Mouse (Mus musculus) spleen, postnatal 14 days (tissue): ENCODE measurements around the gene Hdgfl2.
"Not testable (repeated sequence)": the region's sequence is repeated elsewhere in the genome, so short reads cannot be mapped to it uniquely, and the experiment has no call there.

Source experiments
- DNase-seq, 2 experiments: peaks; one replicate each; pipeline ENCODE4 v3.0.0; 2021 to 2022; ENCODE audit warnings: low spot score in 2 of 2

Hdgfl2 gene

GRCm38 (mm10) chr17:56057381-56058120 lies 21.9 kb upstream of the Hdgfl2 start:
- no peak for DNase-seq

GRCm38 (mm10) chr17:56062081-56062480 lies 17.4 kb upstream of the Hdgfl2 start:
- DNase-seq: no peak

- not testable (repeated sequence) for DNase-seq
These were observed 13.7 kb upstream of the Hdgfl2 start for GRCm38 (mm10) chr17:56065715-56066114.

GRCm38 (mm10) chr17:56066451-56066850 lies 13.0 kb upstream of the Hdgfl2 start:
- no peak for DNase-seq

- DNase-seq: no peak
These were observed 10.4 kb upstream of the Hdgfl2 start for GRCm38 (mm10) chr17:56069066-56069465.

- DNase-seq: no peak
These were observed 8.3 kb upstream of the Hdgfl2 start for GRCm38 (mm10) chr17:56071126-56071525.

- no peak for DNase-seq
These were observed 7.2 kb upstream of the Hdgfl2 start for GRCm38 (mm10) chr17:56072243-56072642.

GRCm38 (mm10) chr17:56074097-56074826 lies 5.2 kb upstream of the Hdgfl2 start:
- DNase-seq: peak; percentile 72 to 76

GRCm38 (mm10) chr17:56074827-56075208 lies 4.6 kb upstream of the Hdgfl2 start, which contains the start of gene Ubxn6:
Gene Ubxn6, minus strand, starts transcription at chr17:56075028.
- peak; percentile 88 to 93 for DNase-seq

GRCm38 (mm10) chr17:56077523-56077922 lies 1.9 kb upstream of the Hdgfl2 start:
- DNase-seq: no peak

- not testable (repeated sequence) for DNase-seq
These were observed 1.1 kb upstream of the Hdgfl2 start for GRCm38 (mm10) chr17:56078361-56078760.

GRCm38 (mm10) chr17:56079921-56080320 lies 487 bp downstream of the Hdgfl2 start:
- no peak for DNase-seq

GRCm38 (mm10) chr17:56080781-56081585 lies 1.5 kb downstream of the Hdgfl2 start:
- no peak for DNase-seq

GRCm38 (mm10) chr17:56092312-56092711 lies 12.9 kb downstream of the Hdgfl2 start:
- no peak for DNase-seq

GRCm38 (mm10) chr17:56092794-56093193 lies 13.4 kb downstream of the Hdgfl2 start:
- DNase-seq: no peak

GRCm38 (mm10) chr17:56096883-56097282 lies 17.4 kb downstream of the Hdgfl2 start:
- no peak for DNase-seq

- DNase-seq: no peak
These were observed 18.7 kb downstream of the Hdgfl2 start for GRCm38 (mm10) chr17:56098180-56098579.

- no peak for DNase-seq
These were observed 19.5 kb downstream of the Hdgfl2 start for GRCm38 (mm10) chr17:56098711-56099572.

- no peak for DNase-seq
These were observed 21.4 kb downstream of the Hdgfl2 start for GRCm38 (mm10) chr17:56100811-56101210.

GRCm38 (mm10) chr17:56102158-56102557 lies 22.7 kb downstream of the Hdgfl2 start:
- DNase-seq: no peak

GRCm38 (mm10) chr17:56102927-56103326 lies 23.5 kb downstream of the Hdgfl2 start:
- no peak for DNase-seq
